13 mouse cellular contexts compared by ENCODE assay signal in genomic region chr11:113776851-113777511, GRCm38 (mm10). TPM values are rescaled to one million over a fixed set of nuclear protein-coding genes. Genes with fewer than 3 reads are reported as not detected.
DNase-seq lines count a peak whose midpoint lies in the region; ATAC-seq and TF ChIP-seq lines count a peak whose summit lies in the region.
"Had no signal": no experiment of that assay in that cellular context is flagged by ENCODE, and none has a peak within 500 bp of the region (broad histone marks: within the 10 kb centered on the region; RNA-seq: fewer than 3 reads in every experiment).

No protein-coding gene starts in this region.

- H3K9ac ChIP-seq in hindbrain, embryonic 13.5 days: no peak overlapping the region
- no peak overlapping the region for H3K9ac ChIP-seq in stomach, embryonic 15.5 days
- no peak overlapping the region for H3K9ac ChIP-seq in stomach, postnatal 0 days (ENCODE audit: low read length)
- H3K9ac ChIP-seq in midbrain, embryonic 14.5 days (replicated peaks; ENCODE audit: low read length): no peak overlapping the region
- H3K9ac ChIP-seq: embryonic facial prominence, embryonic 12.5 days; neural tube, embryonic 12.5 days had no signal

- intact Hi-C loops in left cerebral cortex, postnatal 4 days (cut with DNase I): no loop called here

- H3K27me3 ChIP-seq in hindbrain, embryonic 10.5 days (ENCODE audit: insufficient read depth, poor library complexity, severe bottlenecking): no peaks in the 10 kb centered on the region
- H3K27me3 ChIP-seq in hindbrain, embryonic 13.5 days: no peaks in the 10 kb centered on the region
- H3K27me3 ChIP-seq in stomach, embryonic 15.5 days (replicated peaks): no peaks in the 10 kb centered on the region
- no peaks in the 10 kb centered on the region for H3K27me3 ChIP-seq in stomach, postnatal 0 days (ENCODE audit: control insufficient read depth, insufficient read depth, low read length)
- no peaks in the 10 kb centered on the region for H3K27me3 ChIP-seq in midbrain, embryonic 14.5 days (ENCODE audit: control insufficient read depth, insufficient read depth, low read length)
- H3K27me3 ChIP-seq: embryonic facial prominence, embryonic 12.5 days; neural tube, embryonic 12.5 days had no signal

- WGBS in hindbrain, embryonic 10.5 days: 67% methylated on average over 14 of the region's 14 CpGs
- WGBS in hindbrain, embryonic 13.5 days: 73% methylated on average over 14 of the region's 14 CpGs
- WGBS in stomach, embryonic 15.5 days: 75% methylated on average over 14 of the region's 14 CpGs
- WGBS in stomach, postnatal 0 days: 66% methylated on average over 14 of the region's 14 CpGs
- 77% methylated on average over 14 of the region's 14 CpGs for WGBS in midbrain, embryonic 14.5 days

- H3K9me3 ChIP-seq in hindbrain, embryonic 10.5 days: no peaks in the 10 kb centered on the region
- no peaks in the 10 kb centered on the region for H3K9me3 ChIP-seq in hindbrain, embryonic 13.5 days
- H3K9me3 ChIP-seq in stomach, embryonic 15.5 days: no peaks in the 10 kb centered on the region
- H3K9me3 ChIP-seq in stomach, postnatal 0 days (ENCODE audit: control insufficient read depth, low read length): no peaks in the 10 kb centered on the region
- H3K9me3 ChIP-seq in midbrain, embryonic 14.5 days (ENCODE audit: control insufficient read depth, low read length): no peaks in the 10 kb centered on the region
- H3K9me3 ChIP-seq: embryonic facial prominence, embryonic 12.5 days; neural tube, embryonic 12.5 days had no signal

- no peak for TF ChIP-seq EP300 in stomach, postnatal 0 days (optimal IDR thresholded peaks at IDR 0.05)

- no peak for ATAC-seq in hindbrain, embryonic 13.5 days (ENCODE audit: low FRiP score)
- no peak; the same call in 1 of the 2 replicates for ATAC-seq in stomach, embryonic 15.5 days (ENCODE audit: insufficient read depth, low FRiP score, low read depth)
- no peak for ATAC-seq in stomach, postnatal 0 days (ENCODE audit: low FRiP score, low TSS enrichment)
- 0 out of 2 replicates have a peak, but pooled peaks have one; percentile 39 for ATAC-seq in erythroblast, adult 5-6 weeks (replicated peaks; ENCODE audit: low FRiP score, poor library complexity, severe bottlenecking)
- no peak for ATAC-seq in midbrain, embryonic 14.5 days (ENCODE audit: low FRiP score, low TSS enrichment)

- no peaks in the 10 kb centered on the region for H3K36me3 ChIP-seq in hindbrain, embryonic 10.5 days
- no peaks in the 10 kb centered on the region for H3K36me3 ChIP-seq in hindbrain, embryonic 13.5 days
- no peaks in the 10 kb centered on the region for H3K36me3 ChIP-seq in stomach, embryonic 15.5 days
- H3K36me3 ChIP-seq in stomach, postnatal 0 days (ENCODE audit: control insufficient read depth, insufficient read depth, low read length): no peaks in the 10 kb centered on the region
- H3K36me3 ChIP-seq in midbrain, embryonic 14.5 days (ENCODE audit: control insufficient read depth, insufficient read depth, low read length): 0 out of 2 replicates have a peak, but pooled peaks cover 5% of the 10 kb centered on the region
- H3K36me3 ChIP-seq: embryonic facial prominence, embryonic 12.5 days had no signal

- TF ChIP-seq CTCF in stomach, postnatal 0 days (IDR thresholded peaks at IDR 0.05; ENCODE audit: low read depth): no peak

- no peak overlapping the region for H3K4me3 ChIP-seq in hindbrain, embryonic 10.5 days
- H3K4me3 ChIP-seq in hindbrain, embryonic 13.5 days: no peak overlapping the region
- no peak overlapping the region for H3K4me3 ChIP-seq in stomach, embryonic 15.5 days (replicated peaks)
- no peak overlapping the region for H3K4me3 ChIP-seq in stomach, postnatal 0 days (ENCODE audit: low read depth, low read length)
- H3K4me3 ChIP-seq in midbrain, embryonic 14.5 days (replicated peaks; ENCODE audit: low read depth, low read length): no peak overlapping the region
- H3K4me3 ChIP-seq: embryonic facial prominence, embryonic 12.5 days; neural tube, embryonic 12.5 days had no signal

- no peak overlapping the region for H3K4me2 ChIP-seq in hindbrain, embryonic 13.5 days
- no peak overlapping the region for H3K4me2 ChIP-seq in stomach, embryonic 15.5 days
- no peak overlapping the region for H3K4me2 ChIP-seq in stomach, postnatal 0 days (replicated peaks; ENCODE audit: low read depth)
- H3K4me2 ChIP-seq in midbrain, embryonic 14.5 days (ENCODE audit: low read length): no peak overlapping the region
- H3K4me2 ChIP-seq: embryonic facial prominence, embryonic 12.5 days; neural tube, embryonic 12.5 days had no signal

- no peak for DNase-seq in hindbrain, embryonic 10.5 days (ENCODE audit: low spot score)
- no peak for DNase-seq in stomach, postnatal 0 days (ENCODE audit: low spot score)
- no peak for DNase-seq in frontal cortex, postnatal 25 days (ENCODE audit: low spot score in 2 of 2)
- DNase-seq in midbrain, embryonic 14.5 days: no peak
- DNase-seq in left cerebral cortex, postnatal 4 days: no peak
- DNase-seq: cerebellum, adult 11-12 months; kidney, adult 8-10 months; lung, postnatal 36 days had no signal

- H3K27ac ChIP-seq in hindbrain, embryonic 10.5 days: peak overlapping the region; percentile 92
- no peak overlapping the region for H3K27ac ChIP-seq in hindbrain, embryonic 13.5 days
- peak overlapping the region; percentile 40; the same call in 1 of the 2 replicates for H3K27ac ChIP-seq in stomach, embryonic 15.5 days
- H3K27ac ChIP-seq in stomach, postnatal 0 days (replicated peaks): no peak overlapping the region
- H3K27ac ChIP-seq in midbrain, embryonic 14.5 days (replicated peaks; ENCODE audit: low read depth, low read length): no peak overlapping the region
- H3K27ac ChIP-seq: embryonic facial prominence, embryonic 12.5 days; neural tube, embryonic 12.5 days had no signal

- H3K4me1 ChIP-seq in hindbrain, embryonic 10.5 days (replicated peaks): peaks cover 63% of the 10 kb centered on the region
- H3K4me1 ChIP-seq in hindbrain, embryonic 13.5 days (replicated peaks): peaks cover 35% of the 10 kb centered on the region
- H3K4me1 ChIP-seq in stomach, embryonic 15.5 days: peaks cover 27% of the 10 kb centered on the region
- peaks cover 9% of the 10 kb centered on the region for H3K4me1 ChIP-seq in stomach, postnatal 0 days (replicated peaks; ENCODE audit: control insufficient read depth, insufficient read depth)
- peaks cover 5% of the 10 kb centered on the region; the same call in 1 of the 2 replicates for H3K4me1 ChIP-seq in midbrain, embryonic 14.5 days (ENCODE audit: control insufficient read depth, insufficient read depth, low read length)

RNA-seq across cellular contexts. Expression of gene Cdc42ep4, which starts 25.3 kb away (rescaled TPM):
- polyA plus RNA-seq in hindbrain, embryonic 10.5 days (2016; fragmentation: Nextera tagmentation; extraction: Ambion mirVana): 114 and 120 TPM in 2 replicates
- 73.0 and 73.7 TPM in 2 replicates for polyA plus RNA-seq in hindbrain, embryonic 13.5 days (2015; fragmentation: Nextera tagmentation; extraction: Ambion mirVana)
- polyA plus RNA-seq in stomach, embryonic 15.5 days (2015; fragmentation: Nextera tagmentation; extraction: Ambion mirVana): 51.6 and 59.6 TPM in 2 replicates
- 28.9 and 30.6 TPM in 2 replicates for polyA plus RNA-seq in stomach, postnatal 0 days (2015; fragmentation: Nextera tagmentation; extraction: Ambion mirVana)
- 4.4 and 5.0 TPM in 2 replicates for total RNA-seq in erythroblast, adult 5-6 weeks (2015; ENCODE audit: low replicate concordance)
- 6.7 and 9.9 TPM in 2 replicates for total RNA-seq in erythroblast, adult 5-6 weeks (2017; ENCODE audit: low replicate concordance)
- 45.4 and 49.5 TPM in 2 replicates for polyA plus RNA-seq in midbrain, embryonic 14.5 days (2014; fragmentation: Nextera tagmentation; extraction: Ambion mirVana)
- 10 to 100 TPM; 53.1 to 53.4 TPM for total RNA-seq in left cerebral cortex, postnatal 4 days (2021)

Comparison
In these comparisons a context has a peak if more than half of its experiments do, and no peak if none do; other contexts are left out.
1. H3K27ac ChIP-seq: peak in hindbrain, embryonic 10.5 days (single experiment) and stomach, embryonic 15.5 days (single experiment); none in hindbrain, embryonic 13.5 days (single experiment), stomach, postnatal 0 days (single experiment) and midbrain, embryonic 14.5 days (single experiment).